ENCODE assay signal across 10 mouse cellular contexts in the genomic region with DNA sequence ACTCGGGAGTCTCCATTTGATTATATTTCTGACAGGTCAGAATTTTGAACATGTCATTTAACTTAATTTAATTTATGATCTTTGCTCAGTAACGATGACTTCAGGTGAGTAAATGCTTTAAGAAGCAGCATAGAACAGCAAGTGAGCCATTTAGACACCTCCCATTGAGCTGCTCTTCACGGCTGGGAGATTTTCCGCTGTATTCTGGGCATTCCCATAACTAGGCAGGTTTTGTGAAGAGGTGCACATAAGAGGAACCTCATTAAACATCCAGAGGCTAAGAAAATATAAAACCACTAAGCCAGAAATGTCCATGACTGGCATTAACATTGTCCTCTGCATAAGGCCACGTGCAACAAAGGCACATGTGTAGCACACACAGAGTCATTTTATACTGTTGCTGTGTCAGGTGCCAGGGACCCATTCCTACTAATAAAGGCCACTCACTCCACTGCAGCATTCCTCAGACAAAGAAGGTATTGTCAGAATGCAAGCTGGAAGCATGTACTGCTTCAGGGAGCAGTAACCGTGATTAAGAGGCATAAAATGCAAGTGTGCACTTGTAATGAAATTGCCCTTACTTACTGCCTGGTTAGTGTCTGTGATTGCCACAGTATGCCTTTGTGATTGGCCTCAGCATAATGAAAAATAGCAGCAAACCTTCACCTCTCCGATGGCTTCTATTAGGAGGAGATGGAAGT.
DNase-seq lines count a peak whose midpoint lies in the region; ATAC-seq and TF ChIP-seq lines count a peak whose summit lies in the region.
"Had no signal": no experiment of that assay in that cellular context is flagged by ENCODE, and none has a peak within 500 bp of the region (broad histone marks: within the 10 kb centered on the region; RNA-seq: fewer than 3 reads in every experiment).

No protein-coding gene starts in this region.

- no peak overlapping the region for H3K4me3 ChIP-seq in embryonic facial prominence, embryonic 11.5 days (ENCODE audit: low read depth, low read length)
- H3K4me3 ChIP-seq in kidney, embryonic 16.5 days (ENCODE audit: low read length) = no peak overlapping the region
- H3K4me3 ChIP-seq in midbrain, postnatal 0 days (ENCODE audit: low read depth, low read length) = no peak overlapping the region
- H3K4me3 ChIP-seq in gastrocnemius, adult 2 months = no peak overlapping the region

- no peak overlapping the region for H3K27ac ChIP-seq in embryonic facial prominence, embryonic 11.5 days (replicated peaks; ENCODE audit: low read depth, low read length)
- peak overlapping the region; percentile 73 for H3K27ac ChIP-seq in kidney, embryonic 16.5 days (ENCODE audit: low read length)
- peak overlapping the region; percentile 21; the same call in 1 of the 2 replicates for H3K27ac ChIP-seq in midbrain, postnatal 0 days (ENCODE audit: low read depth, low read length)
- no peak overlapping the region for H3K27ac ChIP-seq in gastrocnemius, adult 2 months

- no peak overlapping the region for H3K9ac ChIP-seq in embryonic facial prominence, embryonic 11.5 days (replicated peaks; ENCODE audit: low read length)
- no peak overlapping the region for H3K9ac ChIP-seq in kidney, embryonic 16.5 days (replicated peaks; ENCODE audit: low read length)
- H3K9ac ChIP-seq in midbrain, postnatal 0 days (replicated peaks; ENCODE audit: low read length, poor library complexity, severe bottlenecking) = 0 out of 2 replicates have a peak overlapping the region, but pooled peaks have one; percentile 9

- no peak for TF ChIP-seq CTCF in midbrain, postnatal 0 days (IDR thresholded peaks at IDR 0.05)
- no peak for TF ChIP-seq CTCF in gastrocnemius, adult 2 months (IDR thresholded peaks at IDR 0.05)

- WGBS in embryonic facial prominence, embryonic 11.5 days = 53% methylated on average over 7 of the region's 7 CpGs
- WGBS in kidney, embryonic 16.5 days = 54% methylated on average over 7 of the region's 7 CpGs
- WGBS in midbrain, postnatal 0 days = 16% methylated on average over 7 of the region's 7 CpGs

- intact Hi-C loops in gastrocnemius, adult 2 months (cut with DNase I) = no loop called here

- no peaks in the 10 kb centered on the region for H3K9me3 ChIP-seq in embryonic facial prominence, embryonic 11.5 days (replicated peaks; ENCODE audit: control insufficient read depth, low read length)
- H3K9me3 ChIP-seq in kidney, embryonic 16.5 days (ENCODE audit: low read length) = no peaks in the 10 kb centered on the region
- no peaks in the 10 kb centered on the region for H3K9me3 ChIP-seq in midbrain, postnatal 0 days (ENCODE audit: low read length)

- peak; percentile 10 for DNase-seq in embryonic facial prominence, embryonic 11.5 days (ENCODE audit: low spot score)
- DNase-seq in gonadal fat pad, adult 2 months (ENCODE audit: low read depth) = peak; percentile 3
- peak; percentile 36 for DNase-seq in midbrain, postnatal 0 days (ENCODE audit: low spot score)
- no peak for DNase-seq in gastrocnemius, adult 2 months
- no peak for DNase-seq in adrenal gland, adult (ENCODE audit: inconsistent age in 2 of 2, low spot score in 1 of 2)
- no peak for DNase-seq in urinary bladder, adult 18-20 months (ENCODE audit: low spot score in 2 of 2)
- DNase-seq: adrenal gland, adult 2 months; gastrocnemius, postnatal 36 days; thymus, adult 18-20 months had no signal

- no peaks in the 10 kb centered on the region for H3K27me3 ChIP-seq in embryonic facial prominence, embryonic 11.5 days (ENCODE audit: control insufficient read depth, insufficient read depth, low read length)
- no peaks in the 10 kb centered on the region for H3K27me3 ChIP-seq in kidney, embryonic 16.5 days (ENCODE audit: insufficient read depth, low read length)
- H3K27me3 ChIP-seq in midbrain, postnatal 0 days (ENCODE audit: insufficient read depth, low read length) = no peaks in the 10 kb centered on the region

- no peak overlapping the region for H3K4me2 ChIP-seq in embryonic facial prominence, embryonic 11.5 days (ENCODE audit: low read depth, low read length)
- H3K4me2 ChIP-seq in kidney, embryonic 16.5 days (replicated peaks; ENCODE audit: low read depth, low read length) = no peak overlapping the region
- no peak overlapping the region for H3K4me2 ChIP-seq in midbrain, postnatal 0 days (ENCODE audit: low read depth, low read length, poor library complexity, severe bottlenecking)

- H3K36me3 ChIP-seq in embryonic facial prominence, embryonic 11.5 days (replicated peaks; ENCODE audit: control insufficient read depth, insufficient read depth, low read depth, low read length) = no peaks in the 10 kb centered on the region
- no peaks in the 10 kb centered on the region for H3K36me3 ChIP-seq in kidney, embryonic 16.5 days (ENCODE audit: insufficient read depth, low read length)
- H3K36me3 ChIP-seq in midbrain, postnatal 0 days (ENCODE audit: insufficient read depth, low read length) = no peaks in the 10 kb centered on the region

- no peaks in the 10 kb centered on the region for H3K4me1 ChIP-seq in embryonic facial prominence, embryonic 11.5 days (ENCODE audit: control insufficient read depth, insufficient read depth, low read length)
- H3K4me1 ChIP-seq in kidney, embryonic 16.5 days (ENCODE audit: insufficient read depth, low read length) = no peaks in the 10 kb centered on the region
- 0 out of 2 replicates have a peak, but pooled peaks cover 5% of the 10 kb centered on the region for H3K4me1 ChIP-seq in midbrain, postnatal 0 days (ENCODE audit: insufficient read depth, low read length)

- 0 out of 2 replicates have a peak, but pooled peaks have one; percentile 59 for ATAC-seq in embryonic facial prominence, embryonic 11.5 days (replicated peaks; ENCODE audit: insufficient number of reproducible peaks, low FRiP score, low TSS enrichment, low read depth)
- ATAC-seq in kidney, embryonic 16.5 days (ENCODE audit: low FRiP score, low TSS enrichment) = peak; percentile 89
- ATAC-seq in midbrain, postnatal 0 days (ENCODE audit: low FRiP score) = peak; percentile 54; the same call in 1 of the 2 replicates

Comparison
In these comparisons a context has a peak if more than half of its experiments do, and no peak if none do; other contexts are left out.
1. DNase-seq: peak in embryonic facial prominence, embryonic 11.5 days (single experiment), gonadal fat pad, adult 2 months (single experiment) and midbrain, postnatal 0 days (single experiment); none in gastrocnemius, adult 2 months (single experiment), adrenal gland, adult (0 of 2) and urinary bladder, adult 18-20 months (0 of 2).
2. H3K27ac ChIP-seq: peak in kidney, embryonic 16.5 days (single experiment) and midbrain, postnatal 0 days (single experiment); none in embryonic facial prominence, embryonic 11.5 days (single experiment) and gastrocnemius, adult 2 months (single experiment).
3. Peak in every context shown above with its lines, with median percentiles within 50 percentile points of each other: ATAC-seq.